Mouse (Mus musculus) thymus, postnatal 0 days (tissue): ENCODE data around the gene Carnmt1. TPM values are rescaled to one million over a fixed set of nuclear protein-coding genes. Genes with fewer than 3 reads are reported as not detected.

ENCODE experiments used
- DNase-seq: peaks from one replicate; pipeline ENCODE4 v3.0.0-alpha.2; 2015; ENCODE audit warnings: low spot score
- polyA plus RNA-seq: library from polyadenylated mRNA; unstranded; fragments of >200 nt; fragmentation: Nextera tagmentation; extraction: Ambion mirVana; gene quantifications from 2 replicates; pipeline ENCODE4 v1.2.1, GENCODE M21; 2015

Carnmt1 gene
- 28.8 and 30.1 TPM in 2 replicates for polyA plus RNA-seq

GRCm38 (mm10) chr19:18670608-18671007 lies at the start of gene Carnmt1:
Gene Carnmt1 (plus strand): TSS chr19:18670764.
- peak; percentile 98 for DNase-seq

- DNase-seq: no peak
Observed at GRCm38 (mm10) chr19:18623894-18624293, 46.7 kb upstream of the Carnmt1 start.

- DNase-seq: no peak
Observed at GRCm38 (mm10) chr19:18629589-18629988, 41.0 kb upstream of the Carnmt1 start.

GRCm38 (mm10) chr19:18630221-18631119 lies 40.1 kb upstream of the Carnmt1 start:
- DNase-seq: peak; percentile 23

GRCm38 (mm10) chr19:18631161-18631643 lies 39.4 kb upstream of the Carnmt1 start:
- peak; percentile 35 for DNase-seq

GRCm38 (mm10) chr19:18631644-18632219 lies 38.8 kb upstream of the Carnmt1 start, which contains the start of the genes Ostf1 and Nmrk1:
Gene Ostf1 (minus strand): TSS chr19:18631823.
Gene Nmrk1 (plus strand): TSS chr19:18631950.
- peak; percentile 87 for DNase-seq

- no peak for DNase-seq
Observed at GRCm38 (mm10) chr19:18632231-18633185, 38.1 kb upstream of the Carnmt1 start.

GRCm38 (mm10) chr19:18637954-18638353 lies 32.6 kb upstream of the Carnmt1 start:
- no peak for DNase-seq

- DNase-seq: no peak
Observed at GRCm38 (mm10) chr19:18638949-18639348, 31.6 kb upstream of the Carnmt1 start.

GRCm38 (mm10) chr19:18639552-18639951 lies 31.0 kb upstream of the Carnmt1 start:
- DNase-seq: no peak

GRCm38 (mm10) chr19:18641001-18641400 lies 29.6 kb upstream of the Carnmt1 start:
- no peak for DNase-seq

- no peak for DNase-seq
Observed at GRCm38 (mm10) chr19:18643411-18643810, 27.2 kb upstream of the Carnmt1 start.

- no peak for DNase-seq
Observed at GRCm38 (mm10) chr19:18644084-18644483, 26.5 kb upstream of the Carnmt1 start.

GRCm38 (mm10) chr19:18646397-18646796 lies 24.2 kb upstream of the Carnmt1 start:
- peak; percentile 36 for DNase-seq

- DNase-seq: peak; percentile 51
Observed at GRCm38 (mm10) chr19:18646853-18647420, 23.6 kb upstream of the Carnmt1 start.

- DNase-seq: no peak
Observed at GRCm38 (mm10) chr19:18647775-18648557, 22.6 kb upstream of the Carnmt1 start.

- DNase-seq: no peak
Observed at GRCm38 (mm10) chr19:18648558-18648945, 22.0 kb upstream of the Carnmt1 start.

- DNase-seq: no peak
Observed at GRCm38 (mm10) chr19:18649955-18650354, 20.6 kb upstream of the Carnmt1 start.

- no peak for DNase-seq
Observed at GRCm38 (mm10) chr19:18650473-18650872, 20.1 kb upstream of the Carnmt1 start.

GRCm38 (mm10) chr19:18652592-18652991 lies 18.0 kb upstream of the Carnmt1 start:
- DNase-seq: no peak
